Mouse (Mus musculus): ENCODE measurements at regions not wholly inside any gene's neighbourhood (a gene's known extent, or its start where the extent isn't known, plus 50 kb on each side); places are given as distances from the start of the nearest gene placed in this dataset.

GRCm38 (mm10) chr1:193610471-193610870 is 240.4 kb upstream of the Camk1g start:
- DNase-seq: no peak

DNA sequence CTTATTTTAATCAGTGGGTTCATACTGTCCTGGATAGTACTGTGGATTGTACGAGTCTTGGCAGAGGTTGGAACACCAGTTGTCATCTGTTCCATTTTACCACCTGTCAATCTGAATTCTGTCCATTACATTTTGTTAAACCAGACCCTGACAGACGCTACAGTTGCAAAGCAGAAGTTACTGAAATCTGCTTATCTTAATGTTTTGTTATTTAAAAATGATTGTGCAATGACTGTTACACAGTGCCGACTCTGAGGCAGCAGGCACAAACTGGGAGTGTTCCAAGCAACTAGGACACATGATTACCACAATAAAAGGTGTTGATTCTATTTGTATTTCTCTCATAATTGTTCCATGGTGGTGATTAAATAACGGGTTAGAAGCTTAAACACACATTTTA is 229.8 kb upstream of the Camk1g start:
- no peak for DNase-seq

GRCm38 (mm10) chr1:193599163-193599562 is 229.1 kb upstream of the Camk1g start:
- DNase-seq: no peak

GRCm38 (mm10) chr1:193590301-193590829 is 220.3 kb upstream of the Camk1g start:
- DNase-seq: no peak

DNA sequence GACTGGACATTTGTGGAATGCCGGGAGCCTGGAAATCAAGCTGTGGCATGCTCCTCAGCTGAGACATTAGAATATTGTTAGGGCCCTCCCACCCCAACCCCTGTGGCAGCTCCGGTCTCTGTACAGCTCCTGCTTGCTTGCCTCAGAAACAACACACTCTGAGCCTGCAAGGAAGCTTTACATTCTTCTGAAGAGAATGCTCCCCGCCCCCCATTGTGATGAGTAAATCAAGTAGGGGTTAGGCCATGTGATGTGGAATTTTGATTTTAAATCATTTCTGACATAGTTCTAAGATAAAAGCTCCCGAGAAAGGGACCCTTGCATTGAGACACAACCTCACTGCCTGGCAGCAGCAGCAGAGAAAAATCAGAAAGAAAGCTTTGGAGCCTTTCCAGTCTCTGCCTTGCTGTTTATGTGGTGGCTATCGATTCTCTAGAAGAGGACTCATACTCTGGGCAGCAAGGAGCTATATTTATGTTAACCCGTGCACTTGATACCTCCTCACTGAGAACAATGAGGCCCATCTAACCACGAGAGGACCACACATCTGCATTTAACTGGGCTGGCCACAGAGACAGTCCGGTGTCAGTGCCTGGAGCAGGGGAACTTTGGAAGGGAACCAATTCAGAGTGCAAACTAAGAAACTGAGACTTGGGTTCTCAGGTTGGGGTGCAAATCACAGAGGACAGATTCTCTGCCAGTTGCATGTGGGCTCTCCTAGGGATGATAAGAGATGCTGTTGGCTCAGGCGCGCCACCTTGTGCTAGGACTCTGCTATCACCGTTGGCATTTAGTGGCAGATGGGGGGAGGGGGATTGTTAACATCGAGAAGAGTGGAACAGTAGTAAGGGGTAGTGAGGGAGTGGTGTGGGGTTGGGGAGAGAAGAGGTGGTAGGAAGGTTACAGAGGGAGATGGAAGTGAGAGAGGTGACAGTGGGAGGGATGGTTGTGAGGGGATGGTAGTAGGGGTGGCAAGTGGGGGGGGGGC is 218.7 kb upstream of the Camk1g start:
- peak; percentile 65 for DNase-seq

GRCm38 (mm10) chr1:193587317-193587716 is 217.2 kb upstream of the Camk1g start:
- no peak for DNase-seq

GRCm38 (mm10) chr1:193586896-193587295 is 216.8 kb upstream of the Camk1g start:
- DNase-seq: no peak

- no peak for DNase-seq
Observed at GRCm38 (mm10) chr1:193583791-193584190, 213.7 kb upstream of the Camk1g start.

DNA sequence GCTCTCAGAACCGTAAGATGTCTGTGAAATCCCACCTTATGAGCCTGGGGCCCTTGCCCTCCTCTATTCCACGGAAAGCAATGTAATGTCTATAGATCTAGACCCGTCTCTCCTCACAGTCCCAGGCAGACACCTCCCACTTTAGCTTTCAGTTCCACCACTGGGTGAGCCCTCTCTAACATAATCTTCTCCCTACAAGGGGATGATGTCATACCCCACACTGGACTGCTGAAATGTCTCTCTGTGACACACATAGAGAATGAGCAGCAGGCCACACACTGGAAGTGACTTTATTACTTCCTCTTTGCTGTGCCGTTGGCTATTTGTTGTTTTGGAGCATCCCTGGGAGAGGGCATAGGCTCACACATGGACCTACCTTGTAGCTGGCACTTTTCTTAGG is 210.3 kb upstream of the Camk1g start:
- no peak for DNase-seq

DNA sequence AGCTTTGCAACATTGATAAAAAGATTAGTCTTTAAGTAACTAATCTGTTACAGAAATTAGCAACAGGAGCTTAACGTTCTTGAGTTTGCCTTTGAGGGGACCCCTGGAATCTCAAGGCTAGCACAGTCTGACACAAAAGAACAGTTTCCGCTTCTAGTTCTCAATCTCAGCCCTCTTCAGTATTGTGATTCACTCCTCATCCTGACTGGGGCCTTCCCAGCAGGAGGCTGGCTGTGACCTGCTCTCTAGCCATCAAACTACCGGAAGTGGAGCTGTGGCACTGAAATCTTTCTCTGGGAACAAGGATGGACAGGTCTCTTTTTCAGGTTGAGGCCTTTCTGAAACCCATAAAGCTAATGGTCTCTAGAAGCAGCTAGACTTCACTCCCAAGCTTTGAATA is 209.6 kb upstream of the Camk1g start:
- DNase-seq: no peak

DNA sequence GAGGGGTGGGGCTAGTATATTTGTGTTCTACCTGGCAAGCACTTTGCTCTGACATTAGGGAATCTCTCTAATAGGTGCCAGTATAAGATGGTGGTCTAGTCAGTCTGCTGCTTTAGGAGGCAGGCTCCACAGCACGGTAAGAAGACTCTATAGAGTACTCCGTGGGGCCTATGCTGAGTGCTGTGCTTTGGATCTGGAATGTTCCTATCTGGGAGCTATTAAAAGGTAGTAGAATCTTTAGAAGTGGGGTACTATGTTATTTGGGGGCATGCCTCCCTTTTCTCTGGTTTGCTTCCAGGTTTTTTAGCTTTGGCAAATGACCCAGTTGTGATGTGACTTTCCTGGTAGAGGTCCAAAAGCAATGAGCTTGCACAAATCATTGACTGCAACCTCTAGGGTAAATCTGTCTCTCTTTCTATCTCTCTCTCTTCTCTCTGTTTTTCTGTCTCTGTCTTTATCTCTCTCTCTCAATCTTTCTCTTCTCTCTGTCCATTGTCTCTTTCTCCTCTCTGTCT is 208.6 kb upstream of the Camk1g start:
- DNase-seq: no peak

DNA sequence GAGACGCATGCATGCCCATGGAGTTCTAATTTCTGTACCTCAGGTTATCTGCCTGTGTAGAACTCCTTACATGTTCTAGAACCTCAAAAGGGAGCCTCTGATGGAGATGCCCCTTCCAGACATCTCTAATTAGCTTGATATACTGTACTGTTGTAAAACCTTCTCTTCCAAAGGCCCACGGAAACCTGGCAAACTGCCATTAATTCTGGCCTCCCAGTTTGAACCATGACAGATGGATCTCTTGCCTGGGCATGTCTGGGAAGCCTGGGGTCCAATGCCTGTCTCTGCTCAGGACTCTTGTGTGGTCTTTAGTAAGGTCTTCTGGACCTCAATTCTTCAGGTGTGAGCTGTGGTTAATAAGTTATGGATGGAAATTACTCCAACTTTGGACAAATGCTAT is 207.7 kb upstream of the Camk1g start:
- DNase-seq: no peak

GRCm38 (mm10) chr1:193575986-193576713 is 206.1 kb upstream of the Camk1g start:
- DNase-seq: peak; percentile 77

DNA sequence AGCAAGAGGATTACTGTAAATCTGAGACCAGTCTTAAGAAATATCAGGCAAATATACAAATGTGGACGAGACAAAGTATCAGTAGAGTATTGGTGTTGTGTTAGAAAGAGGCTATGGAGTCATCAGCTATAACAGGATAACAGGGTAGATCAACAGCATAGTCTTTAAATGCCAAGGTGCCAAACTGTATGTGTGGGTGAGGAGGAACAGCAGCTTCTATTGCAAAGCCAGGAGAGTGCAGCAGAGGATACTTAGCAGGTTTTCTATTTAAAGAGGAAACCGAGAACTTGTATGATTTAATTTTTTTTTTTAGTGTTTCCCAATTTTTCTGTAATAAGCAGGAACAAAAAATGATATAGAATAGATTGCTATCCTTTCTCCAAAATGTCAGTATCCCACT is 202.7 kb upstream of the Camk1g start:
- DNase-seq: no peak

GRCm38 (mm10) chr1:193572411-193572810 is 202.3 kb upstream of the Camk1g start:
- DNase-seq: no peak

DNA sequence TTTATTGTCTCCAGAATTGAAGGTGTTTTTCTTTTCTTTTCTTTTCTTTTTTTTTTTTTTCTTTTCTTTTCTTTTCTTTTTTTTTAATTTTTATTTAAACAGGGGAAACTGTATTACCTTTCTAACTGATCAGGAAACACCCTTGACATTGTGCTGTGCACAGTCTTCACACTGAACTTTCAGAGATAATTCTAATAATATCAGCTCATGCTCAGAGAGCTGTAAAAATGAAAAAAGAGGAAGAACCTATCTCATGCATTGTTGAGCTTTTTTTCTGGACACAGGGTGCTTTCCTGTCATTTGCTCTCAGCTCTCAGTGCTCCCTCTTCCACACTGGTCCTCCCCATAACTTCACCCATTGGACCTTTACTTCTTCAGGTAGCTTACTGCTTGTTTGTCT is 201.0 kb upstream of the Camk1g start:
- DNase-seq: no peak

DNA sequence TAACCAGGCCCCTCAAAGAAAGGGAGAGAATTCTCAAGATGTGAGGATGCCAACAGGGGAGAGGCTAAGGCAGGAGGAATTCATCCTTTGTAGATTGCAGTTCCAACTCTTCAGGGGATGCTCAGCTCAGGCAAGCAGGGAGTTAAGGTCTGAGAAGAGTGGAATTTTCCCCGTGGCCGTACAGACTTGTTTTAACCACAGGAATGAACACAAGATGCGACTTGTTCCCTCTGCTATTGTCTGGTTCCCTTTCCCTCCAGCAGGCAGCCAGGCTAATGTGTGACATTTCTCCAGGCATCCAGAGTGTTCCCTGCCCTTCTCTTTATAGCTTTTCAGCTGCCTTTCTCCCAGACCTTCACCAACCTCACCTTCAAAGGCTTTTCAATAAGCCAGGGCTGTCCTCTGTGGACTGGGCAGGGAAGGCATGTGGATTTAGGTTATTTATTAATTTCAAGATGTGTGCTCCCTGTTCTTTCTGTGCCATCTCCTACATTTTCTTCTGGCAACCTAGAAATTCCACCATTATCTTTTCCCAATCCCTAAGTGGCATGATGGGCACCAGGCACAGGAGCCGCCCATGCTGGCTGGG is 198.6 kb upstream of the Camk1g start:
- no peak for DNase-seq

GRCm38 (mm10) chr1:193567217-193567616 is 197.1 kb upstream of the Camk1g start:
- DNase-seq: no peak

DNA sequence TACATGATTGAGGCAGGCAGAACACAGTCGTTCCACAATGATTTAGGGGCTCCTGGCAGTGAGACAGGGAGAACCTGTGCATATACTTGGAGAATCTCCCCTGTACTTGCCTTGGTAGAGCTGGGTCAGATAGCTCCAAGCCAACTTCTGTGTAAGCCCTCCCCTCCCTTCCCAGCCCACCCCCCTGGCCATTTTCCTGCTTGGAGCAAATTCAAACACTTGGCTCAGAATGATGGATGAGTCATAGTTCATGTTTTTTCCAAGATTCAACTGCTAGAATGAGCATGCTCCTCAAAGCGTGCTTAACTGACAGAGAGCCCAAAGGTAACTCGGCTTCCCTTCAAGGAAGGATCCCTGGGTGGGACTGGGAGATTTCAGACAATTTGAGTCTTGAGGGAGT is 194.1 kb upstream of the Camk1g start:
- DNase-seq: no peak

- DNase-seq: no peak
Observed at GRCm38 (mm10) chr1:193562242-193562641, 192.1 kb upstream of the Camk1g start.

GRCm38 (mm10) chr1:193558122-193558521 is 188.0 kb upstream of the Camk1g start:
- DNase-seq: no peak

GRCm38 (mm10) chr1:193554731-193555130 is 184.6 kb upstream of the Camk1g start:
- DNase-seq: no peak

DNA sequence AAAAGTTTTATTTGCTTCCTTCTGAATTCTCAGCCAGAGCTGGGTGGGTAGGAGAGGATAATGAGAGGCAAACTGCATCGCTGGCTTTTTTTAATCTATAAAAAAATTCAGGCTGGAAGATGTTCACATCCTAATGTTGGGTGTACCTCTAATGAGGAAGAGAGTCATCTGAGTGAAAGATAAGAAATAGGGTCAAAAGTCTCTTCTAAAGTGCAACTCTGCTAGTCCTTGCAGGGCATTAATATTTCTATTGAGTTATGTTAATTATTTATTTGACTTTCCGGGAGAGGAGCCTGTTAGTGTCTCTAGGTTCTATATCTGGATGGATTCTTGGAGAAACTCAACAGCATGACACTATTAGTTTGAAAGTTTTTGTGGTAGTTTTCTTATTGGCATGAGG is 182.2 kb upstream of the Camk1g start:
- no peak for DNase-seq
